Mouse (Mus musculus): ENCODE results near the gene Mdc1. TPM values are rescaled to one million over a fixed set of nuclear protein-coding genes. Genes with fewer than 3 reads are reported as not detected.

Gene Mdc1
- total RNA-seq, 2 experiments from 2014 or later, result 21.9 to 27.1 TPM

DNA sequence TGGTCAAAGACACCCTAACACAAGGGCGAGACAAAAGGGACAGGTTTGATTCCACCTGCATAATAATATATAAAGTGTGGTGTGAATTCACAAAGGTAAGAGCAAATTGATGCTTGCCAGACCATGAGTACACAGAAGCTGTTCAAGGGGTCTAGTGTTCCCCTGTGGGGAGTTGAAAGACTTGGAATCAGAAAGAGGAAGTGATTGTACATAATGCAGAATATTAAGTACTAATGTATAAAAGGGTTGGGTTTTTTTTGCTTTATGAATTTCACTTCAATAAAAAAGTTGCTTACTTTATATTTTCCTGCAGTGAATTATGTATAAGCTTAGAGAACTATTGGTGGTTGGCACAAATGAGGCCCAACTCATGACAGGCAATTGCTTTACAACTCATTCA lies 18.1 kb downstream of the Mdc1 start:
- no peak for DNase-seq

GRCm38 (mm10) chr17:35859835-35860234 lies 18.5 kb downstream of the Mdc1 start:
- DNase-seq, result no peak

GRCm38 (mm10) chr17:35860831-35861197 lies 19.5 kb downstream of the Mdc1 start:
- DNase-seq, result no peak

DNA sequence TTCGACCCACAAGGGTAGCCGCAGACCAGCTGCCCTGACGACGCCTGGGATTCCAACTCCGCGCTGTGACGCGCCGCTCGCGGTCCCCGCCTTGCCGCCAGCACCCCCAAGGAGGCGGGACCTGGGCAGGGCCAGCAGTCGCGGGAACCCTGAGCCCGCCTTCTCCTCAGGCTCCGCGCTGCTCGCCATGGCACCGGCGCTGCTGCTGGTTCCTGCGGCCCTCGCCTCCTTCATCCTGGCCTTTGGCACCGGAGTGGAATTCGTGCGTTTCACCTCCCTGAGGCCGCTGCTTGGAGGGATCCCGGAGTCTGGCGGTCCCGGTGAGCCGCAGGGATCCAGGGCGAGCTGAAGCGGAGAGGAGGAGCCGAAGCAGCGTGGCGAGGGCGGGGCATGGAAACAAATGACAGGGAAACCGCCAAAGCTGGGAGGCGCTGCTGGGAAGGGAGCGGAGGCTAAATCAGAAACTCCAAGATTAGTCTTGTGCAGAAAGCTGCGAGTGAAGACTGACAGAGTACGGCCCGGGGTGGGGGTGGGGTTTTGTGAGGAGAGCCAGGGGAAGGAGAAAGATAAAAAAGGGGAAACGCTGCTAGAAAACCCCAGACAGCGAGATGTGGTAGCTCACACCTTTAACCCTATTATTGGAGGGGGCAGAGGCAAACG lies 20.0 kb downstream of the Mdc1 start, which contains the start of gene Nrm:
Gene Nrm, plus strand, starts transcription at position 121 of the 660 bp plus-strand sequence.
- DNase-seq, result peak; percentile 93

DNA sequence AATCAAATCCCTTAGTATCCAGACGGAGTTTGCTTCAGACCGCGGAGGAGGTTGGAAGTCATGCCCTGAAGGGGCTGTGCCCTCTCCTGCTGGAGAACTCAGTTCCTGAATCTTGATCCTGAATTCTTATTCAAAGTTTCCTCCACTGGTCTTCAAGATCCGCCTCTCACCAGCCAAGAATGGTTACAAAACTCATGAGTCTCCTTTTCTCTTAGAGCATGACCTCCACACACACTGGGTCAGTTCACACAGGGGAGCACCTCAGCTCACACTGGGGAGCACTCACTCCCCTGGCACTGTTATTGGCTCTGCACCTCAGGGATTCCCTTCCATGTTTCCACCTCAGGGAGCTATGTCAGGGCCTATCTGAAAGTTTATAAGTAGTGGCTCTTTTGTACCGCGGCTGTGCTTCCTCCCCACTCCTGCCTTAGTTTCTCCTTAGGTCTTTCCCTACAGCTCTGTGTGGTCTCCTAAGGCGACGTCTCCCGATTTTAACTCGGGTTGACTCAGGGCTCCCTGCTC lies 23.6 kb downstream of the Mdc1 start:
- DNase-seq, result peak; percentile 37

DNA sequence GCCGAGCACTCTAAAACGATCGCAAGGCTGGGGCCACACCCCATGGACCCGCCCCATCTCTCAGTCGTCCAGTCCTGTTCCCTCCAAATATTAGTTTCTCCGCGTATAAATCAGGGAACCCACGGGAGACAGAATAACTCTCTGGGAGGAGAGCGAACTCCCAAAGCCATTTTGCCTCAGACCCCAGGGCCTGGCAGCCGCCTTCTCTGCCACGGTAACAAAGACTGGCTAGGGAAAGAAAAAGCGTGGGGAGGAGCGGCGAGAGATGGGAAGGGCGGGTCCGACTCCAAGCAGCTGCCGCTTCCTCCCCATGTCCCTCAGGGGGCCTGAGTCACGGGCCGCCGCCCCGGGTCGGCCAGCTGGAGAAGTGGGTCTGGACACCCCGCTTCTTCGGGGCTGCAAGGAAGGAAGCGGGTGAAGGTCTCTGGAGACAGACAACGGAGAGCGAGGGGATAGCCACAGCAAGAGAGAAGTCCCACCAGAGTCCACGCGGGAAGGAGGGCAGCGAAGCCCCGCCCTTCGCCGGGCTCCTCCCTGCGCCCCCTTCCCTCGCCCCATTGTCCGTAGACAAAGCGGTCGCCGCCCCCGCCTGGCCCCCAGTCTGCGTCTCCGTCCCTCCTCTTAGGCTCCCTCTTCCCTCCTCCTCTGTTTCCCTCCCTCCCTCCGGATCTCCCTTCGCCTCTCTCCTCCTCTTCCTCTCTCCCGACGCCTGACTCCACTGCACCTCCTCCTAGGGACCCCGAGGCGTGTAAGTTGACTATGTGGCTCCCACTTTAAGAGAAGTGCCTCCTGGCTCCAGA lies 24.4 kb downstream of the Mdc1 start, which contains the start of gene Ppp1r18:
Gene Ppp1r18, plus strand, starts transcription at position 113 of the 800 bp plus-strand sequence.
- DNase-seq, result peak; percentile 81

- DNase-seq, result peak; percentile 81
Measured at GRCm38 (mm10) chr17:35866281-35866831, 25.0 kb downstream of the Mdc1 start.

- DNase-seq, result peak; percentile 59
Measured at GRCm38 (mm10) chr17:35866911-35867890, 25.9 kb downstream of the Mdc1 start.

DNA sequence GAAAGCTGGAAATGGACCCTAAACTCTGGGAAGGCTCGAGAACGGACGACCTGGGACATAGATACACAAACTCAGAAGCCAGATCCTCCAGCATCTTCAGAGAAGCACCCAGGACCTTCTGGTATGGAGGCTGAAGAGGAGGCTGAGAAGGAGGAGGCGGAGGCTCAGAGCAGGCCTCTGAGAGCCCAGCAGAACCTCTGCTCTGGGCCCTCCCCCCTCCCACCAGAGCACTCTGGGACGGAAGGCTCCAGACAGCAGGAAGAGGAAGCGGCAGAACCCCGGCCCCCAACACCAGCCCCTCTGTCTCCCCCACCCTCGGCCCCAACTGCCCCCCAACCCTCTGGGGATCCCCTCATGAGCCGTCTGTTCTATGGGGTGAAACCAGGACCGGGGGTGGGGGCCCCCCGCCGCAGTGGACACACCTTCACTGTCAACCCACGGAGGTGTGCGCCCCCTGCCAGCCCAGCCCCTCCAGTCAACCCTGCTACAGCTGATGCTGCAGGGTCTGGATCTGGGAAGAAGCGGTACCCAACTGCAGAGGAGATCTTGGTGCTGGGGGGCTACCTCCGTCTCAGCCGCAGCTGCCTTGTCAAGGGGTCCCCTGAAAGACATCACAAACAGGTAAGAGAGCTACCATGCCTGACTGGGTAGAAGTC lies 27.0 kb downstream of the Mdc1 start:
- DNase-seq, result peak; percentile 46

DNA sequence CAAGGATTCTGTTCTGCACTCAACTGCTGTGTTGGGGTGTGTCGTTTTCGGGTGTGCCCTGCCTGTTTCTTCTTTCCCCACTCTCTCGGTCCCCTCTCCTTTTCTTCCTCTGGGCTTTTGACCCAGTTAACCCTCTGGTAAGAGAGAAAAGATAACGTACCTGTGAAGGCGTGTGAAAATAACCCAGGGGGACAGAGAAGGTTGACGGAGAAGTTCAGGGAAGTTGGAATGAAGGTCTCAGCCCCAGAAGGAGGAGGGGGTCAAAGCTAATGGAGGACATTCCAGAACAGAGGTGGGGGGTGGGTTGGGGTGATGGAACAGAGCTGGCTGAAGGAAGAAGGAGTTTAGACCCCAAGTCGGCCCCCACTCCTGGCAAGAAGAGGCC lies 27.6 kb downstream of the Mdc1 start:
- no peak for DNase-seq

- peak; percentile 61 for DNase-seq
Measured at GRCm38 (mm10) chr17:35869346-35870067, 28.2 kb downstream of the Mdc1 start.

GRCm38 (mm10) chr17:35870151-35870883 lies 29.0 kb downstream of the Mdc1 start:
- peak; percentile 69 for DNase-seq

DNA sequence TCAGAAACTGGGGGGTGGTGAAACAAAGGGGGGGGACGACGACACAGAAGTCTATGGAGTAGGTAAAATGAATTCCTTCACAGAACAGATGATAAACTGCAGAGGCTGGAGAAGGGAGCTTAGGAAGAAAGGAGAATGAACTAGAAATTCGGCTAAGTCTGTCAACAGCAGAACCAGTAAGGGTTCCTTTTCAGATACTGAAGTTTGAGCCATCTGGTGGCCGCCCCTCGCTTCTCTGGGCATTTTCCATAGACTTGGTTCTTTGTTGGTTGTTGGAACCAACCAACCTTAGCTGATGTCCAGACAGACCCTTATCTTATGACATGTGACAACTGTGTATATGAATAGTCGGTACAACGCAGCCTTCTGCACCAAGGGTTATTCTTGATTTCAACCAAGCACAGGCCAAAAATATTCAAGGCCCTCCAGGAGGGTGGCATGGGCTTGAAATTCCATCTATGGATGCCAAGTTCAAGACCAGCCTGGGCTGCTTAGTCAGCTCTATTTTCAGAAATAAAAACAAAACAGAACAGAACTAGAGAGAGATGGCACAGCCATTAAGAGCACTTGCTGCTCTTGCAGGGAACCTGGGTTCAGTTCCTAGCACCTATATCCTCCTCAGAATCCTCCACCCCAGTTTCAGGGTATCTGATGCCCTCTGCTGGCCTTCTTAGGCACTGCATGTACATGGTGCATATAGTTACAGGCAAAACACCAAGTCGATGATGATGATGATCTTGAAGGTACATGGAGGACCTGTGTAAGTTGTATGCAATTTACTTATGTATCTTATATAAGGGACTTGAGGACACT lies 29.8 kb downstream of the Mdc1 start:
- DNase-seq, result peak; percentile 48

DNA sequence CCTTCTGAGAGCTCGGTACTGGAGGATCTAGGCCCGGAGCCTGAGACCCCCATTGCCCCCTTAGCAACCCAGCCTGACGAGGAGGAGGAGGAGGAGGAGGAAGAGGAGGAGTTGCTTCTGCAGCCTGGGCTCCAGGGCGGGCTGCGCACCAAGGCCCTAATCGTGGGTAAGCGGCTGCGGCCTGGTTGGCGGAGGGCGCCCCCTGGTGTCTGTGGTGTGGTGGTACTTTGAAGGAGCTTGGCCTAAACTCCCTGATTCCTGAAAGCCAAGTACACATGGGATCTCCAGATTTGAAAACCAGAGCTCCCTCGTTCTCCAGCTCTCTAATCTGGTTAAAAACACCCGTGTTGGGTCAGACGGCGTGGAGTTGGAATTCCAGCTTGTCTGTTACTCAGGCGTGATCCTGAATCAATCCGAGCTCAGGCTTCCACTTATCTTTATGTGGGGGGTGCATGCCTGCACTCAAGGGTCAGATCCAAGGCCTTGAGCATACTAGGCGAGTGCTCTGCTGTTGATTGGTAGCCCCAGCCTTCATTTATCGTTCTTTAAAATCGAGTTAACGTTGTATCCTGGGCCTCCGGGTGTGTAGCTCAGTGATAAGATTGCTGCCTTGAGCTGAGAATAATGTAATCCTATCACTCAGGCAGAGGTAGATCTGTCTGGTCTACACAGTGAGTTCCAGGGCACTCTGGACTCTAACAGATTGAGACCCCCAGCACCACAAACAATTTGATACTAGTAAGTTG lies 32.6 kb downstream of the Mdc1 start:
- peak; percentile 95 for DNase-seq

GRCm38 (mm10) chr17:35874721-35875120 lies 33.4 kb downstream of the Mdc1 start:
- DNase-seq, result no peak

GRCm38 (mm10) chr17:35879245-35880057 lies 38.1 kb downstream of the Mdc1 start, which contains the start of gene Dhx16:
Gene Dhx16 (plus strand): TSS chr17:35879819.
- DNase-seq, result peak; percentile 97

GRCm38 (mm10) chr17:35882924-35883323 lies 41.6 kb downstream of the Mdc1 start:
- no peak for DNase-seq
